Mouse (Mus musculus): Measurements from ENCODE around the gene Gm5089. TPM values are rescaled to one million over a fixed set of nuclear protein-coding genes. Genes with fewer than 3 reads are reported as not detected.
A peak's percentile ranks its signal among the peaks of the same experiment; 100 is the strongest.

Gm5089 gene
- polyA plus RNA-seq, 1 experiment from 2014 or later: not detected

GRCm38 (mm10) chr14:122424441-122424840 is 26.5 kb downstream of the Gm5089 start:
- no peaks in the 10 kb centered on the region for H3K9me3 ChIP-seq (ENCODE audit: control insufficient read depth, low read length)
- no peaks in the 10 kb centered on the region for H3K36me3 ChIP-seq (ENCODE audit: control insufficient read depth, insufficient read depth, low read length)
- no peak for ATAC-seq (ENCODE audit: low FRiP score, low TSS enrichment)
- no peaks in the 10 kb centered on the region for H3K4me1 ChIP-seq (ENCODE audit: control insufficient read depth, insufficient read depth, low read length)
- H3K4me2 ChIP-seq (replicated peaks; ENCODE audit: low read depth, low read length): no peak overlapping the region
- no peak overlapping the region for H3K4me3 ChIP-seq (ENCODE audit: low read length)
- 0 out of 2 replicates have a peak, but pooled peaks cover 3% of the 10 kb centered on the region for H3K27me3 ChIP-seq (ENCODE audit: control insufficient read depth, insufficient read depth, low read length)
- H3K27ac ChIP-seq (ENCODE audit: low read depth, low read length): no peak overlapping the region
- WGBS: 86% methylated on average over 3 of the region's 3 CpGs
- no peak overlapping the region for H3K9ac ChIP-seq (ENCODE audit: low read depth, low read length)

DNA sequence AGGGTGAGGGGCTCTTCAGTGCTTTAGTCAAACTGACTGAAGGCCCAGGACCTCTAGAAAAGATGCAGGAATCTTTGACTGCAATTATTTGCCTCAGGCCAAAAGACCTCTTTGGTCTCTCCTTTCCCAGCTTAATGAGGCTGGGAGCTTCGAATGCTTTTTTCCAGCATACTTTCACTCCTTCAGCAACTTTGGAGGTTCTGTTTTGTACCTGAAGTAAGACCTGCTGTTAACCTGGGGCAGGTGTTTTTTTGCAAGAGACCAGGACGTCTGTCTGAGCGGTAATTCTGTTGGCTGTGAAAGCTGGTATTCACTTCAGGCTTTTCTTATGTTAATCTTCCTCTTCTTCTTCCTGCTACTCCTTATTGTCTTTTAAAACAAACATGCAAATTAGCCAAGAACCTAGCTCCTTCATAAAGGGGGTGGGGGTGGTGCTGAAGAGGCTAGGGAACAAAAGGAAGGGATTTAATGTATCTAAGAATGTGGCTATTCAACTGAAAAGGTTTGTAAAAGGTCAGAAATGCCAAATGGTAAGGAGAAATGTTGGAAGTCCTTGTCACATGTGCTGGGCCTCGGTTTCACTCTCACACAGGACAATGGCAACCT is 34.6 kb downstream of the Gm5089 start:
- H3K27ac ChIP-seq (ENCODE audit: low read depth, low read length): no peak overlapping the region
- no peaks in the 10 kb centered on the region for H3K9me3 ChIP-seq (ENCODE audit: control insufficient read depth, low read length)
- H3K36me3 ChIP-seq (ENCODE audit: control insufficient read depth, insufficient read depth, low read length): no peaks in the 10 kb centered on the region
- H3K4me3 ChIP-seq (ENCODE audit: low read length): no peak overlapping the region
- H3K4me2 ChIP-seq (replicated peaks; ENCODE audit: low read depth, low read length): no peak overlapping the region
- no peak overlapping the region for H3K9ac ChIP-seq (ENCODE audit: low read depth, low read length)
- no peak for ATAC-seq (ENCODE audit: low FRiP score, low TSS enrichment)
- no peaks in the 10 kb centered on the region for H3K4me1 ChIP-seq (ENCODE audit: control insufficient read depth, insufficient read depth, low read length)
- 30% methylated on average over 4 of the region's 4 CpGs for WGBS
- H3K27me3 ChIP-seq (ENCODE audit: control insufficient read depth, insufficient read depth, low read length): no peaks in the 10 kb centered on the region

DNA sequence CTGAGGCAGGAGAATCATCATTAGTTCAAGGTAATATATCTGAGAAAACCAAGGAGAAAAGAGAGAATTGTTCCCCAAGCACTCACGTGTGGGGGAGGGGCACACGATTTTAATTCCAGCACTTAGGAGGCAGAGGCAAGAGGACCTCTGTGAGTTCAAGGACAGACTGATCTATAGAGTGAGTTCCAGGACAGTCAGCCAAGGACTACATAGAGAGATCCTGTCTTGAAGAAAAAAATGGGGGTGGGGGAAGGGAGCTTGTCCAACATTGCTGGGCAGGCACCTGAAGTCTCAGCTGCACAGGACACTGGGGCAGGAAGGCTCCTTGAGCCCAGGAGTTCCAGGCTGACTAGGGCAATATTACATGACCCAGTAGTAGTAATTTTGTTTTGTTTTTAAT is 36.1 kb downstream of the Gm5089 start:
- H3K36me3 ChIP-seq (ENCODE audit: control insufficient read depth, insufficient read depth, low read length): no peaks in the 10 kb centered on the region
- ATAC-seq (ENCODE audit: low FRiP score, low TSS enrichment): no peak
- no peak overlapping the region for H3K27ac ChIP-seq (ENCODE audit: low read depth, low read length)
- H3K4me2 ChIP-seq (replicated peaks; ENCODE audit: low read depth, low read length): no peak overlapping the region
- WGBS: 98% methylated on average over 2 of the region's 2 CpGs
- H3K4me3 ChIP-seq (ENCODE audit: low read length): no peak overlapping the region
- H3K4me1 ChIP-seq (ENCODE audit: control insufficient read depth, insufficient read depth, low read length): no peaks in the 10 kb centered on the region
- no peaks in the 10 kb centered on the region for H3K27me3 ChIP-seq (ENCODE audit: control insufficient read depth, insufficient read depth, low read length)
- no peaks in the 10 kb centered on the region for H3K9me3 ChIP-seq (ENCODE audit: control insufficient read depth, low read length)
- no peak overlapping the region for H3K9ac ChIP-seq (ENCODE audit: low read depth, low read length)

DNA sequence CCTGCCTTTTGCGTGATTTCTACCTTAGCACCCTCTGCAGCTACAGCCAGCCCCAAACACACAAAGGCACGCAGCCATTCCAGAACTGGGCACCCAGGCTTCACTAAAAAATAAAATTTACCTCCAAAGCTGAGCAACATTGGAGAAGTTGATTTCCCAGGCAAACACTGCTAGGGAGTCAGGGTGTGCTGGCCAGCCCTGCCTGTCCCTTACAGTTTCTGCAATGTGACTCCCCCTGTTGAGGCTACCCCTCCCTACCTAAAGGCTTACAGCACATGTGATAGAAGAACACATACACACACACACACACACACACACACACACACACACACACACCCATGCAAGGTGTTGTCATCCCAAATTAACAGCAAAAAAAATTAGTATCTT is 37.4 kb downstream of the Gm5089 start:
- Histone ChIP-seq H3K4me2 (replicated peaks; ENCODE audit: low read depth, low read length) (no peak overlapping the region), H3K4me1 (ENCODE audit: control insufficient read depth, insufficient read depth, low read length) (no peaks in the 10 kb centered on the region), H3K27me3 (ENCODE audit: control insufficient read depth, insufficient read depth, low read length) (no peaks in the 10 kb centered on the region), H3K9ac (ENCODE audit: low read depth, low read length) (no peak overlapping the region), H3K27ac (ENCODE audit: low read depth, low read length) (no peak overlapping the region), H3K36me3 (ENCODE audit: control insufficient read depth, insufficient read depth, low read length) (no peaks in the 10 kb centered on the region), H3K9me3 (ENCODE audit: control insufficient read depth, low read length) (no peaks in the 10 kb centered on the region), H3K4me3 (ENCODE audit: low read length) (no peak overlapping the region)
- WGBS: 59% methylated on average over 2 of the region's 2 CpGs
- no peak for ATAC-seq (ENCODE audit: low FRiP score, low TSS enrichment)

DNA sequence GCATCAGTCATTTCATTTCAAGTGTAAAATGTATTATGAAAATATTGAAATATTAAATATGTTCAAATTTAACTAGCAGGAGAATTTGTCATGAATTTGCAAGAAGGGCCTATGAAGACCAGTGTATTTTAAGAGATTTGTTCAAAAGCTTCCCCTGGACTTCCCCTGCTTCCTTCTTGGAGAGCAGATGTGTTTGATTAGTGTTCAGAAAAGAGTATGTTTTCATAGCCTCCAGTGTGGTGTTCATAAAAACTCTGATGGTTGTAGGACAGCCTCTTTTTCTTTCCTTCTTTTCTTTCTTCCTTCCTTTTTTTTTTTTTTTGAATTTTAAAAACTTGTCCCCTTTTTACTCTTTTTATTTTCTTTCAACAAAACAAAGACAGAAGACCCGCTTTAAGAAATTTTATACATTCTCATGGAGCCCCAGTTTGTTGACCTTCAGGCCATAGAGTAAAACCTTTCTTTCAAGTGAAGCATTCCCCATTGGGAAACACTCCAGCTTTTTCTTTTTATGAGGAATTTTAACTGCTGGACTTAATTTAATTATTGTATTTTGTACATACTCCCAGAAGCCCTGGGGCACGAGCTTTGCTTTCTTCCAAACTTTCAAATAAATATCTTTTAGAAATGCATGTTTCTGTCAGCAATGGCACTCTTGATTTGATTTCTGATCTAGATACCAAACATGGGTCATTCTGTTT is 37.9 kb downstream of the Gm5089 start:
- H3K27ac ChIP-seq (ENCODE audit: low read depth, low read length): no peak overlapping the region
- no peaks in the 10 kb centered on the region for H3K9me3 ChIP-seq (ENCODE audit: control insufficient read depth, low read length)
- no peak overlapping the region for H3K9ac ChIP-seq (ENCODE audit: low read depth, low read length)
- H3K4me3 ChIP-seq (ENCODE audit: low read length): no peak overlapping the region
- H3K27me3 ChIP-seq (ENCODE audit: control insufficient read depth, insufficient read depth, low read length): peaks cover 4% of the 10 kb centered on the region; the same call in 1 of the 2 replicates
- ATAC-seq (ENCODE audit: low FRiP score, low TSS enrichment): no peak
- no peaks in the 10 kb centered on the region for H3K4me1 ChIP-seq (ENCODE audit: control insufficient read depth, insufficient read depth, low read length)
- no peaks in the 10 kb centered on the region for H3K36me3 ChIP-seq (ENCODE audit: control insufficient read depth, insufficient read depth, low read length)
- no peak overlapping the region for H3K4me2 ChIP-seq (replicated peaks; ENCODE audit: low read depth, low read length)
- 44% methylated on average over 2 of the region's 2 CpGs for WGBS

DNA sequence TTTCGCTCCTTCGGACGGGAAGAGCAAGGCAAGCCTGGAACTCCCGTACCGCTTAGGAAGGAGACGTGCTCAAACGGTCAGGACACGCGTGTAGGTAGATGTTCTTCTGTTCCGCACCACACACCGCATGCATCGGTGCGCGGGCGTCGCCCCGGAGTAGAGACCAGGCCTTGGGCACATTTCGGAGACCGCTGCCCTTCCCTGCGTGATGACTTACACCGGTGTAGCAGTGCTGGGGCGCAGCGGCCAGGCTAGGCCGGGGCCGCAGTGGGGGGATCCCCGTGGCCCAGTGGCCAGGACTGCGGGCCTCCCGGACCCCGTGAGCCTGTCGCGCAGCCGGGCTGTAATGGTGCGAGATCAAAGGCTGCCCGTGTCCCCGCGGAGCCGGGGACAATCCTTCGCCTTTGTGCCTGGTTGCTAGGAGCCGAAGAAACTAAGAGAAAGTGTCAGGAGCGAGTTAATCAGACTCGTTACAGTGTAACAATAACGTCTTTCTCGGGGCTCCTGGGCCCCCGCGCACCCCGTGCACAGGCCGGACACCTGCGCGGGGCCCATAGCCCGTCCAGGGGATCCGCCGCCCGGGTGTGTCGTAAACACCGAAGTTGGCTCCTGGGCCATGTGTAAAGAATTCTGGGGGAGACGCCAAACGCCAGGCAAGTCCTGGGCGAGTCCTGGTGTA is 44.2 kb downstream of the Gm5089 start:
- Histone ChIP-seq H3K4me3 (ENCODE audit: low read length) (peak overlapping the region; percentile 44), H3K27me3 (ENCODE audit: control insufficient read depth, insufficient read depth, low read length) (peaks cover 22% of the 10 kb centered on the region), H3K36me3 (ENCODE audit: control insufficient read depth, insufficient read depth, low read length) (no peaks in the 10 kb centered on the region), H3K4me2 (replicated peaks; ENCODE audit: low read depth, low read length) (peak overlapping the region; percentile 83), H3K27ac (ENCODE audit: low read depth, low read length) (no peak overlapping the region), H3K9me3 (ENCODE audit: control insufficient read depth, low read length) (no peaks in the 10 kb centered on the region), H3K9ac (ENCODE audit: low read depth, low read length) (peak overlapping the region; percentile 46; the same call in 1 of the 2 replicates), H3K4me1 (ENCODE audit: control insufficient read depth, insufficient read depth, low read length) (peaks cover 10% of the 10 kb centered on the region)
- peak; percentile 72; the same call in 1 of the 2 replicates for ATAC-seq (ENCODE audit: low FRiP score, low TSS enrichment)
- 1% methylated on average over 58 of the region's 58 CpGs for WGBS

GRCm38 (mm10) chr14:122405897-122406540 is 44.9 kb downstream of the Gm5089 start:
- peak overlapping the region; percentile 46; the same call in 1 of the 2 replicates for H3K9ac ChIP-seq (ENCODE audit: low read depth, low read length)
- no peak overlapping the region for H3K27ac ChIP-seq (ENCODE audit: low read depth, low read length)
- peak overlapping the region; percentile 83 for H3K4me2 ChIP-seq (replicated peaks; ENCODE audit: low read depth, low read length)
- no peaks in the 10 kb centered on the region for H3K9me3 ChIP-seq (ENCODE audit: control insufficient read depth, low read length)
- WGBS: under 1% methylated on average over 18 of the region's 18 CpGs
- H3K27me3 ChIP-seq (ENCODE audit: control insufficient read depth, insufficient read depth, low read length): peaks cover 22% of the 10 kb centered on the region
- H3K36me3 ChIP-seq (ENCODE audit: control insufficient read depth, insufficient read depth, low read length): no peaks in the 10 kb centered on the region
- no peak for ATAC-seq (ENCODE audit: low FRiP score, low TSS enrichment)
- peak overlapping the region; percentile 44 for H3K4me3 ChIP-seq (ENCODE audit: low read length)
- peaks cover 10% of the 10 kb centered on the region for H3K4me1 ChIP-seq (ENCODE audit: control insufficient read depth, insufficient read depth, low read length)

DNA sequence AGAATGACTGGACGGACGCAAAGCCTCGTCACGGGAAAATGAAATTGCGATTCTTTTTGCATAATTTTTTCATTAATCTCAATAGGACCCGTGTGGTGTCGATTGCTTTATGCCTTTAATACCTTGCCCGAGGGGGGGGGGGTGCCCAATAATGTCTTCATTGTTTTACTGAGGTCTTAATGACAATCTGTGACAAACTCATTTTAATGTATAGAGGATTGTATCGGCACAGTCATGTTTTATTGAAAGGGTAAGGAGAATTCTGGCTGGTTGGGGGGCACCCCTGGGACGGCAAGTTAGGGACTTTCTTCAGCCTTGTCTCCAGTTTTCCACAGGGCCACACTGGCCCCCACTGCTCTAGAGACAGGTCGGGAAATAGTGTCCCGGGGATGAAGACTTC is 45.7 kb downstream of the Gm5089 start:
- no peak for ATAC-seq (ENCODE audit: low FRiP score, low TSS enrichment)
- Histone ChIP-seq H3K27me3 (ENCODE audit: control insufficient read depth, insufficient read depth, low read length) (peaks cover 22% of the 10 kb centered on the region), H3K36me3 (ENCODE audit: control insufficient read depth, insufficient read depth, low read length) (no peaks in the 10 kb centered on the region), H3K4me1 (ENCODE audit: control insufficient read depth, insufficient read depth, low read length) (peaks cover 10% of the 10 kb centered on the region), H3K9me3 (ENCODE audit: control insufficient read depth, low read length) (no peaks in the 10 kb centered on the region), H3K9ac (ENCODE audit: low read depth, low read length) (no peak overlapping the region), H3K27ac (ENCODE audit: low read depth, low read length) (no peak overlapping the region), H3K4me3 (ENCODE audit: low read length) (no peak overlapping the region), H3K4me2 (replicated peaks; ENCODE audit: low read depth, low read length) (no peak overlapping the region)
- 33% methylated on average over 12 of the region's 12 CpGs for WGBS

Measured in kidney, embryonic 14.5 days (tissue).